Mouse (Mus musculus): ENCODE results near the gene C1qbp. TPM values are rescaled to one million over a fixed set of nuclear protein-coding genes. Genes with fewer than 3 reads are reported as not detected.

Gene C1qbp
- 967 and 1,218 TPM in 2 replicates for polyA plus RNA-seq (2012)

DNA sequence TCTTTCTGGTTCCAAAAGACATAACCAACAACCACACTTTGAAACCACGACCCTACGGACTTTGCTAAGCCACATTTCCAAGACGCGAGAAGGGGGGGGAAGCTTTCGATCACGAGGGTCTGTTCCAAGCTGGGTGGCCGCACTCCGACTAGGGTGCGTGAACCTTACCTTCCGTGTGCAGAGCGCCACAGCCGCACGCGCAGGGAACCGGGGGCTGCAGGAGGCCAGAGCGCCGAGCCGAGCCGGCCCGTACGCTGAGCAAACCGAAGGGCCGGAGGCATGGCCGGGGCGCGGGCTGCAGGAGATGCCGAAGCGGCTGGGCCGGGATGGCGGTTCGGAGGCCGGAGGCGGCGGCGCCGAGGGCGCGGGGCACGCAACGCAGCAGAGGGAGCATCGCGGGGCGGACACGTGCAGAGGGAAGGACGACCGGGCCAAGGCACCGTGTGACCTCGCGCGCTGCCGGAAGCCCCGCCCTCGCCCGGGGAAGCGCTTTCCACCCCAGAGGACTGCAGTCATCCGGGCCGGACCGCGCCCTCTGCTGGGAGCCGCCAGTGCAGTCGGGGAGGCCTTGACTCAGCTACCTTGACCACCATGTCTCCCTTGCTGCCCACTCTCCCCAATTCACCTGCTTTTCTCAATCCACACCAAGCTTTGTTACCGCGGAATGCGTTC, at the start of gene C1qbp:
C1qbp (minus strand) TSS at position 470 of the 672 bp plus-strand sequence.
- TF ChIP-seq GATA1 (IDR thresholded peaks at IDR 0.05; ENCODE audit: low read length): no peak

DNA sequence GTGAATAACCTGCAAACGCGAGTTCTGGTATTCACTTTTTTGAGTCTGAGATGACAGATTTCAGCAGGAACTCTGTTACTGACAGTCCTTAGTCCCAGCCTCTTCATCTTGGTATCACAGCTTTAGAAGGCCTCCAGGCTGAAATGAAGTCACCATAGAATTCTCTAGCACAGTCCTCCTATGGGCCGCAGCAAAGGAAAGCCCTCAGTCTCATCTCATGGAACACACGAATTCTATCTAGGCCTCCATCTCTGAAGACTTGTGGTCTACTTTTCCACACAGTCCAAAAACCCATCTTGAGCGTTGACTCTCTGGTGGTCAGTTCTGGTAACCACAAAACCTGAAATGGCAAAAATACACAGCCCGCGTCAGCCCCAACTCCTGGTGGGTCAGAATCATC, 49.2 kb upstream of the C1qbp start:
- TF ChIP-seq GATA1 (IDR thresholded peaks at IDR 0.05; ENCODE audit: low read length): no peak

DNA sequence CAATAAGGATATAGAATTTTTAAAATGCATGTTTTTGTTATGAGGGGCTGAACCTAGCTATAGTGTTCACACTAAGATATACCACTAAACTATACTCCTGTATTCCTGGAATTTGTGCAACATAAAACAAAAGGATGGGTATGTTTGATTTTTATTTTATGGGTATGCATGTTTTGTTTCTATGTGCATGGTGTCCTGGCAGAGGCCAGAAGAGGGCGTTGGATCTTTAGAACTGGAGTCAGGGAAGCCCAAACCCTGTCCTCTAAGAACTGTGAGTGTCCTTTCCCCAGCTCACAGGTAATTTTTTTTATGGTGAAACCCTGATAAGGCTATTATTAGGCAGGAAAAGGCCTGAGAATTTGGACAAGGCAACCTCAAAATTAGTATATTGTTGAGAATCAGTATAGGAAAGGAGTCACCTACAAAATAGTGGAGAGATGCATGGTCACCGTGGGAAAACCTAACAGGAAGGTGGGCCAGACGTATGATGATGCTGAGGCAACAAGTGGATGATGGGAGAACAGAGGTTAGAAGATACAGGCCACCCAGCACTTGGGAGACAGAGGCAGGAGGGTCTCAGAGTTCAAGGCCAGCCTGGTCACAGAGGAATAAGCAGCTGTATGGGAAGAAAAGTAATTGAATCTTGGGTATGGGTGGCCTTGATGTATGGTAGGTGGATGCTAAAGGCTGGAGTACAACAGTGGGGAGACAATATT, 46.7 kb upstream of the C1qbp start:
- no peak for TF ChIP-seq GATA1 (IDR thresholded peaks at IDR 0.05; ENCODE audit: low read length)

DNA sequence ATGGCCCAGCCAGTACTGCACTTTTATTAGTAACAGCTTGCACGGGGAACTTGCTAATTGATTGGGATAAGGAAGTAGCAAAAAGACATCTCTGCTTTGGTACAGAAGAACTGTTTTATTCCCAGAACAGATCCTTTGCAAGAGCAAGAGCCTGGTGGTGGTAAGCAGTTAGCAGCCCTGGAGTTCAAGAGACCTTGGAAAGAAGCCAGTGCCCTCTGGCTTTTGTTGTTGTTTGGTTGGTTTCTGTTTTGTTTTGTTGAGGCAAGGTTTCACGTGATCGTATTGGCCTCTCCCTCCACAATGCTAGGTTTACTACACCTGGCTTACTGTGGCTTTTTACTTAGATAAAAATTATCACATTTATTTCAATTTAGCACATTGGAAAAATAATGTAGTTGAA, 45.5 kb upstream of the C1qbp start:
- TF ChIP-seq GATA1 (IDR thresholded peaks at IDR 0.05; ENCODE audit: low read length): no peak

DNA sequence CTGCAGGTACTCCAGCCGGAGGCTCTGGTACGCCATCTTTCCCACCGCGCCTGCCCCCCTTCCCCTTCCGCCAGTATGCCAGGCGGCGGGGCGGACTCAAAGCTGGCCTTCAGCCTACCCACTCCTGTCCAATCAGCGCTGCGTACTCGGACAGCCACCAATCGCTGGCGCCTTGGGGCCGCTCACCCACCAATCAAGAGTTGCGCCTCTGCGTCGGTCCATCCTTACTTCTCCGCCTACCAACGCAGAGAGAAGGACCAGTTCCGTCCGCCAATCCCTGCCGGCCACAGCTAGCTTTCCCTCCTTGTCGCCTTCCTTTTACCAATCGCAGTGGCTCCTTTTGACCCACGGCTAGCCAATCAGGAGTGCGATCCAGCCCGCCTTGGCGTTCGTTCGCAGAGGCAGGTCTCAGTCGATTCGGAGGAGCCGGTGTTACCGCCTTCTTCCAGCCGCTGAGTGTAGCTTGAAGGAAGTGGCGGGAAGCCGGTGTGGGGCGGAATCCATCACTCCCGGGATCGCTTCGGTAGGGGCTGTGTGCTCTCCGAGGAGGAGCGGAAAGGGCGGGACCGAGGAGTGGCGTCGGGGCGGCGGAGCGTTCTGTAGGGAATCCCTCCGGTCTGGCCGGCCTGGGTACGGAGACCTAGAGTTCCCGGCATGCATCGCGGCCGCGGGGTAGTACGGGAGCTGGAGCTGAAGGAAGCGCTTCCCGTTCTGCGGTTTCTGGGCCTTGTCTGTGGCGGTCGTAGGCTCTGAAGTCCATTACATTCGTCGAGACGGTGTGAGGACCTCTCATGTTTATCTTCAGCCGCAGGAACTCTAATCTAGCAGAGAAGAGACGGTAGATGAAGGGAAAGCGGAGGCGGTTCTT, 36.6 kb upstream of the C1qbp start, which contains the start of the genes Mis12 and Derl2:
Mis12 (plus strand) TSS at position 411 of the 868 bp plus-strand sequence.
Derl2 (minus strand) TSS at position 641 of the 868 bp plus-strand sequence.
- TF ChIP-seq GATA1 (IDR thresholded peaks at IDR 0.05; ENCODE audit: low read length): no peak

DNA sequence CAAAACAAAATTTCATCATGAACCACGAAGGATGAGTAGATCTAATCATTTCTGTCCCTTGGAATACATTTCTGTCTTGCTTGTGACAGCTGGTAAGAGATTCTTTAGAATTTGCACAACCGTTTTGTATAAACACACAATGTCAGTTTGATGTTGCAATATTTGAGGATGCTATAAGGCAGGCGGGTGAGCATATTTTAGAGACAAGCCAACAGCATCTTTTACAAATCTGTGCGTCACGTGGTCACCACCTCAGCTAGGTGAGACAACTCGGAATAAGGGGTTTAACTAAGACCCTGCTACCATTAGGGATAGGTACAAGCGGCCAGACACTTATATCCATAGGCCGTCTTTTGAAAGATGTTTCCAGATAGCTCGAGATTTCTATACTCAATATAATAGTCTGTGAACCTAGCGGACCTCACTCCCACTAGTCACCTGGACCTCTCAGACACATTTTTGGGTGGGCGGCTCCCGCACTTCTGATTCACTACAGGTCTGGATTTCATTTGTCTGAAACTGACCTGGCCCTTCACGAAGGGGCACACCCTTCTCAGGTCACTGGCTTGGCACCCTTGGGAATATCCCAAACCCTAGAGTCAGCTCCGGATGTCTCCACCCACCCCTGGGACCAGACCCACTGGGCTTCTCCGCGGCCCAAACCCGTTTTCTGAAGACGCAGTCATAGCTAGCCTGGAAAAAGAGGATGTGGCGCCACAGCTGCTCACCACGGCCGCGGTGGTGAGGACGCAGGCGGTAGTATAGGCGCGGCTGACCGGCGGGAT, 35.8 kb upstream of the C1qbp start:
- no peak for TF ChIP-seq GATA1 (IDR thresholded peaks at IDR 0.05; ENCODE audit: low read length)

GRCm38 (mm10) chr11:71017051-71017450, 34.2 kb upstream of the C1qbp start:
- TF ChIP-seq GATA1 (IDR thresholded peaks at IDR 0.05; ENCODE audit: low read length): no peak

- no peak for TF ChIP-seq GATA1 (IDR thresholded peaks at IDR 0.05; ENCODE audit: low read length)
Measured at GRCm38 (mm10) chr11:71012743-71013142, 29.9 kb upstream of the C1qbp start.

GRCm38 (mm10) chr11:71008321-71008720, 25.5 kb upstream of the C1qbp start:
- no peak for TF ChIP-seq GATA1 (IDR thresholded peaks at IDR 0.05; ENCODE audit: low read length)

DNA sequence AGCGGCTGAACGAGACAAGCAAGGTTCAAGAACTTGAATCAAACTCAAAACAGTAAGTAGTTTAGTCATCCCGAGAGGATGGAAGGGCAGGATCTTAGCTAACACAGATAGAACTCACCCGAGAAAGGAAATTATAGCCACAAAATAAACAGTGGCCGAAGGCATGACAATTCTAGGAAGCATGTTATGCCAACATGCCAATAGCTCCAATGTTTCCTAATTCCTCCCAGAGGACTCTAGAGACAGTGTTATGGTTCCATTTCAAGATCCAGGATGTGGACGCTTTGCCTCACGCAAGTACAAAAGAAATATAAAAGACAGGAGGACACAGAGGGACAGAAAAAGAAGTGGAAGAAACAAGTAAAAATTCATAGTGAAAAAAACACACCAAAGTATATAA, 25.0 kb upstream of the C1qbp start:
- no peak for TF ChIP-seq GATA1 (IDR thresholded peaks at IDR 0.05; ENCODE audit: low read length)

DNA sequence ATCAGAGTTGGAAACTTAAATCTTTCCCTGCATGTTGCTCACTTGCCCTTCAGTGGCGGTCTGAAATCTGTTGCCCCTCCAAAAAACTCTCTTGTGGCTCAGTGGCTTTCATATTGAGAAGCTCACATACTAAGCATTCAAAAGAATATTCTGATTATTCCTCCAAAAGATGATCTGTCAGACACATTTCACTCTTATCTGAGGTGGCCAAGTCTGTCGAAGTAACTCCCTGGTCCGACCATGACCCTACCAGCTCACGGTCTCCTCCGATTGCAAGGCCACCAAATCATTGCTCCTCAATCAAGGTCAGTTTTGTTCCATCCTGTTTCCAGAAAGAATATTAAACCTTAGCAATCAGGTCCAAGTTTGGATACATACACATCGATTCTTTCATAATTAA, 24.2 kb upstream of the C1qbp start:
- TF ChIP-seq GATA1 (IDR thresholded peaks at IDR 0.05; ENCODE audit: low read length): no peak

DNA sequence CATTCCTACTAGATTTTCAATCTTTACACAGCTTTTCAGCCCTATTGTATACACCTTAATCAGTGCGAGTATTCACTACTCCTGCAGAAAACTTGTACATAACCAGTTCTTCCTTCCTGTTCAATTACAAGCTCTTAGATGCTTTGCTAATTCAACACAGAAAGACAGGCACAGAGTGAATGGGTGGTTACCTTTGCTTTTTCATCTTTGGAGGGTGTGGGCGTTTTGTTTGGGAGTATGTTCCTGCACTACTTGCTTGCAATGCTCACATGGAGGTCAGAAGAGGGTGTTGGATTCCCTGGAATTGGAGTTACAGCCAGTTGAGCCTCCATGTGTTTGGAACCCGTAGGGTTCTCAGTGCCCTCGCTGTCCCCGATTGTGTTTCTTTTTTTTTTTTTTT, 22.2 kb upstream of the C1qbp start:
- TF ChIP-seq GATA1 (IDR thresholded peaks at IDR 0.05; ENCODE audit: low read length): no peak

DNA sequence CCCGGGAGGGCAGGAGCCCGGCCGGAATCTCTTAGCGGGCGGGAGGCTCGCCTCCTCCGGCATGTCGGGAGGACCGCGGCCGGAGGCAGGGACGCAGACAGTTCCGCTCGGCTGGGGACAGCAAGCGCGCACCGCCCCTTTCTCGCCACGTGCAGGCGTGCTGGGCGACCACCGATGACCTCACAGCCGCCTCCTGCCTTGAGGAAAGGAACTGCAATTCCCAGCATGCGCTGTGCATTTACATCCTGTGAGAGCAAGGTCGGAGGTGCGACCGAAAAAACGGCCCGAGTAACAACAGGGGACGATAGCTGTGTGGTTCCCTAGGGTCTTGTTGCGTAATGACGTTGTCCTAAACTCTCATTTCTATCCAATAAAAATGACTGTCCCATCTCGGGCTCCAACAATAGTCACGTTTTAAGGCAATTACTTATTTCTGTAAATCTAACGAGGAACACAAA, 21.5 kb upstream of the C1qbp start, which contains the start of gene Dhx33:
Dhx33 (minus strand) TSS at position 122 of the 458 bp plus-strand sequence.
- no peak for TF ChIP-seq GATA1 (IDR thresholded peaks at IDR 0.05; ENCODE audit: low read length)

DNA sequence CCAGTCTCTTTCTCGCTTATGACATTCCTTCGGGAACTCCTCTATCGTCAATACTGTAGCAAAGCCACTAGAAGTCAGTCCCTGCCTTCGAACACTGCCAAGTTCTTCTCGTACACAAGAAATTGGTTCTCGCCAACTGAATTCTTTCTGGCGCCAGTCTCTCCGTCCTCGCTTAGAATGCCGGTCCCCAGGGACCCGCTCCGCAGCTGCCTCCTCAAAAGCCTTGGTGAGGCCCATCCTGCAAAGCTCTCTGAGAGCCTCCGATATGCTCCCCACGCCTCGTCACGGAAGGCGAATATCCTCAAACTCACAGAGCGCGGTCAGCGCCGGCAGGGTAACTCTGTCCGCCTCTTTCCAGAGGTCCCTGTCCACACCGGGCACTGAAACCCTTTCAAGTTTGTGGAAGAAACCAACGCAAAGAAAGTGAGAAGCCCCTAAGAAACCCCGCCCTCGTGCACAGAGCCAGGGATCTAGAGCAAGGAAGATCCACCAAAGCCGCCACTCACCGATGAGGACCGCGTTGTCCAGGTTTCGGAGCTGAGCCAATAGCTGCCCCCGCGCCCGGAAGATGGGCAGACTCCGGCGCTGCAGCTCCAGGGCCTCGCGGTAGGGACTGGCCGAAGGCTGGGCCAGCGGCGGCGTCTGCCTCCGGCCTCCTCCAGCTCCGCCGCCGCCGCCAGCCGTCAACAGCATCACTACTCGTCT, 20.9 kb upstream of the C1qbp start:
- TF ChIP-seq GATA1 (IDR thresholded peaks at IDR 0.05; ENCODE audit: low read length): no peak

Measured in G1E-ER4 (cell line).